Mouse (Mus musculus): ENCODE results near the gene Tysnd1. TPM values are rescaled to one million over a fixed set of nuclear protein-coding genes. Genes with fewer than 3 reads are reported as not detected.

Tysnd1 gene
- polyA plus RNA-seq, 1 experiment from 2014 or later: 41.5 TPM

- H3K27me3 ChIP-seq (replicated peaks): no peaks in the 10 kb centered on the region
- no peaks in the 10 kb centered on the region for H3K9me3 ChIP-seq (replicated peaks)
- peak; percentile 64 for ATAC-seq
- under 1% methylated on average over 104 of the region's 111 CpGs for WGBS (ENCODE audit: insufficient replicate concordance)
- peak overlapping the region; percentile 83 for H3K4me3 ChIP-seq
- peaks cover 25% of the 10 kb centered on the region for H3K4me1 ChIP-seq
- peak overlapping the region; percentile 70 for H3K27ac ChIP-seq
- peaks cover 60% of the 10 kb centered on the region for H3K36me3 ChIP-seq
- peak overlapping the region; percentile 84 for H3K9ac ChIP-seq
- H3K4me2 ChIP-seq: peak overlapping the region; percentile 99
Observed at GRCm38 (mm10) chr10:61695703-61696559, 617 bp downstream of the Tysnd1 start.

DNA sequence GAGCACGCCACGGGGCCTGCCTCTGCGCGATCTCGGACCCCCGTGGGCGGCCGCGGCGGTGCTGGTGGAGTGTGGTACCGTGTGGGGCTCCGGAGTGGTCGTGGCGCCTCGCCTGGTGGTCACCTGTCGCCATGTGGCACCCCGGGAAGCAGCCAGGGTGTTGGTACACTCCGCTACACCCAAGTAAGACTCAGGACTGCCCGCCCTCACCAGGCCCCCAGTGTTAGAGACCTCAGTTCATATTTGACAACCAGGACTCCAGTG is 1.2 kb downstream of the Tysnd1 start:
- H3K4me3 ChIP-seq: peak overlapping the region; percentile 83
- H3K27ac ChIP-seq: peak overlapping the region; percentile 70; the same call in 1 of the 2 replicates
- H3K9me3 ChIP-seq (replicated peaks): no peaks in the 10 kb centered on the region
- peaks cover 60% of the 10 kb centered on the region for H3K36me3 ChIP-seq
- 5% methylated on average over 19 of the region's 19 CpGs for WGBS (ENCODE audit: insufficient replicate concordance)
- no peaks in the 10 kb centered on the region for H3K27me3 ChIP-seq (replicated peaks)
- peak overlapping the region; percentile 99 for H3K4me2 ChIP-seq
- peak overlapping the region; percentile 84 for H3K9ac ChIP-seq
- peaks cover 25% of the 10 kb centered on the region for H3K4me1 ChIP-seq
- no peak for ATAC-seq

- no peak overlapping the region for H3K27ac ChIP-seq
- no peaks in the 10 kb centered on the region for H3K9me3 ChIP-seq (replicated peaks)
- H3K4me3 ChIP-seq: peak overlapping the region; percentile 83
- no peak for ATAC-seq
- H3K36me3 ChIP-seq: peaks cover 60% of the 10 kb centered on the region
- no peaks in the 10 kb centered on the region for H3K27me3 ChIP-seq (replicated peaks)
- WGBS (ENCODE audit: insufficient replicate concordance): 75% methylated on average over 2 of the region's 2 CpGs
- peaks cover 25% of the 10 kb centered on the region for H3K4me1 ChIP-seq
- peak overlapping the region; percentile 99 for H3K4me2 ChIP-seq
- peak overlapping the region; percentile 84 for H3K9ac ChIP-seq
Observed at GRCm38 (mm10) chr10:61697028-61697427, 1.7 kb downstream of the Tysnd1 start.

GRCm38 (mm10) chr10:61704663-61705062 is 9.3 kb downstream of the Tysnd1 start:
- H3K27ac ChIP-seq: no peak overlapping the region
- peaks cover 37% of the 10 kb centered on the region for H3K36me3 ChIP-seq
- WGBS (ENCODE audit: insufficient replicate concordance): 69% methylated on average over 4 of the region's 4 CpGs
- no peak overlapping the region for H3K4me3 ChIP-seq
- no peak for ATAC-seq
- no peaks in the 10 kb centered on the region for H3K9me3 ChIP-seq (replicated peaks)
- no peak overlapping the region for H3K9ac ChIP-seq
- H3K27me3 ChIP-seq (replicated peaks): no peaks in the 10 kb centered on the region
- H3K4me2 ChIP-seq: no peak overlapping the region
- peaks cover 14% of the 10 kb centered on the region; the same call in 1 of the 2 replicates for H3K4me1 ChIP-seq

GRCm38 (mm10) chr10:61706412-61707375 is 11.4 kb downstream of the Tysnd1 start:
- no peak overlapping the region for H3K27ac ChIP-seq
- no peak overlapping the region for H3K4me3 ChIP-seq
- H3K9me3 ChIP-seq (replicated peaks): no peaks in the 10 kb centered on the region
- H3K36me3 ChIP-seq: peaks cover 20% of the 10 kb centered on the region
- WGBS (ENCODE audit: insufficient replicate concordance): 68% methylated on average over 6 of the region's 6 CpGs
- peaks cover 14% of the 10 kb centered on the region; the same call in 1 of the 2 replicates for H3K4me1 ChIP-seq
- H3K27me3 ChIP-seq (replicated peaks): no peaks in the 10 kb centered on the region
- no peak overlapping the region for H3K4me2 ChIP-seq
- H3K9ac ChIP-seq: no peak overlapping the region
- no peak for ATAC-seq

DNA sequence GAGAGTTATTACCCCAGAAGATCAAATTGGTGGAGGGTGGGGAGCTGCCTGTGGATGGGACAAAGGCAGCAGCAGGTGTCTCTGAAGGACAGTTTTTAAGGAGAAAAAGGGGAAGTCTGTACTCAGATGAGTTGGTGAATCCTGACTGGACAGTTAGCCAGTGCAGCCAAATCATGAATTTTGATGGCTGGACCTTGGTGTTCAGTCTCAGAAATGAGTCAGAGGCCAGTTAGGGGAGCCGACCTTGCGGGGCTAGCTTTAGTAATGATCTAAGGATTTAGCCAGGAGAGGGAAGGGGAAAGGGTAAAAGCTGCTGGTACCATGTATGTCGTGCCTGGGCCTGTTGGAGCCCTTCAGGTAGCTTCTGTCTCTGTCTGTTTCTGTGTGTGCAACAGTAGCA is 18.3 kb downstream of the Tysnd1 start:
- WGBS (ENCODE audit: insufficient replicate concordance): 66% methylated on average over 3 of the region's 3 CpGs
- Histone ChIP-seq H3K36me3 (no peaks in the 10 kb centered on the region), H3K9me3 (replicated peaks) (no peaks in the 10 kb centered on the region), H3K27ac (no peak overlapping the region), H3K4me1 (peaks cover 21% of the 10 kb centered on the region), H3K4me3 (no peak overlapping the region), H3K4me2 (no peak overlapping the region), H3K27me3 (replicated peaks) (0 out of 2 replicates have a peak, but pooled peaks cover 4% of the 10 kb centered on the region), H3K9ac (no peak overlapping the region)
- ATAC-seq: no peak

DNA sequence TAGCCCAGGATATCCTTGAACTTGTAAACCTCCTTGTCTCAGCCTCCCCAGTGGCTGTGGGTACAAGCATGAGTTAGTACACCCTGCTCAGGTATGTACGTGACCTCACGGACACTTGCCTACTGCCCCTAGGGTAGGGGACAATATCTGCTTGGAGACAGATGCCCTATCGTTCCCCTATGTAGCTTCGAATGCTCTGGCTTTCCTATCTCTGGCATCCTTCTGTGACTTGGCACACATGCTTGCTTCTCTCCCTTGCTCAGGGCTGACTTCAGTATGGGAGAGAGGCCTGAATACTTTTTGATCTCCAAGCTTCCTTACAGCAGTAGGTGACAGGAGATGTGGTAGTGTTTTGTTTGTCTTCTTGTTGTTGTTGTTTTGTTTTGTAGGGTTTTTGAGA is 18.8 kb downstream of the Tysnd1 start:
- 0 out of 2 replicates have a peak, but pooled peaks have one; percentile 13 for ATAC-seq
- no peak overlapping the region for H3K4me2 ChIP-seq
- H3K4me3 ChIP-seq: no peak overlapping the region
- no peak overlapping the region for H3K9ac ChIP-seq
- WGBS (ENCODE audit: insufficient replicate concordance): 58% methylated on average over 4 of the region's 4 CpGs
- no peak overlapping the region for H3K27ac ChIP-seq
- H3K4me1 ChIP-seq: peaks cover 21% of the 10 kb centered on the region
- H3K36me3 ChIP-seq: no peaks in the 10 kb centered on the region
- 0 out of 2 replicates have a peak, but pooled peaks cover 4% of the 10 kb centered on the region for H3K27me3 ChIP-seq (replicated peaks)
- H3K9me3 ChIP-seq (replicated peaks): no peaks in the 10 kb centered on the region

DNA sequence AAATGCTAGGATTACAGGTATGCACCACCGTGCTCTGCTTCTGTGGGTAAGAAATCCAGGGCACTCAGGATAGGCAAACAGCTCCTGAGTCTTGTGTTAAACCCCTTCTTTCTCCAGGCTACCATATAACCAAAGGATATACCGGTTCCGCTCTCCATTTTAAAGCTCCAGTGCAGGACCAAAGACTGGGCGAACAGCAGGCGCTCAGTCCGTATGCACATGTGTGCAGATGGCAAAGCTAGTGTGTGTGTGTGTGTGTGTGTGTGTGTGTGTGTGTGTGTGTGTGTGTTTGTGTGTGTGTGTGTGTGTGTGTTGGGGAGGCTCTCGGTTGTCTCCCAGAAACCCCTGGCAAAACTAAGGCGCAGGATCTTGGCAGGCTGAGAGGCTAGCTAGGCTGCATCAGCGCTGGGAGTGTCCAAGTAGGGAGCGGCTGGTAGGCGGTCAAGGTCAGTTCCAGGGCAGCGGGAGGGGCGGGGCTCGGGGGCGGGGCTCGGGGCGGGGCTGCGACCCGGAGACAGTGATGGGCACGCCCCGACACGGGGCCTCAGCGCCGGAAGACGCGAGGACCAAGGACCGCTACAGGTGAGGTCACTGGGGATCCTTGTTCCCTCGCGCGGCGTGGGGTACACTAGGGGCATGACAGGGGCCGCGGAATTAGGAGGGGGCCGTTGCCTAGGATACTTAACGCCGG is 19.6 kb downstream of the Tysnd1 start, which contains the start of gene Aifm2:
Gene Aifm2, plus strand, starts transcription at position 493 of the 691 bp plus-strand sequence.
- peak within 1 kb of the TSS; percentile 57 for H3K9ac ChIP-seq
- ATAC-seq: peak; percentile 92
- peaks cover 21% of the 10 kb centered on the region for H3K4me1 ChIP-seq
- peak within 1 kb of the TSS; percentile 89 for H3K4me2 ChIP-seq
- H3K4me3 ChIP-seq: peak within 1 kb of the TSS; percentile 62
- 15% methylated on average over 31 of the region's 36 CpGs for WGBS (ENCODE audit: insufficient replicate concordance)
- 0 out of 2 replicates have a peak, but pooled peaks cover 4% of the 10 kb centered on the region for H3K27me3 ChIP-seq (replicated peaks)
- no peaks in the 10 kb centered on the region for H3K9me3 ChIP-seq (replicated peaks)
- H3K36me3 ChIP-seq: no peaks in the 10 kb centered on the region
- no peak within 1 kb of the TSS for H3K27ac ChIP-seq

DNA sequence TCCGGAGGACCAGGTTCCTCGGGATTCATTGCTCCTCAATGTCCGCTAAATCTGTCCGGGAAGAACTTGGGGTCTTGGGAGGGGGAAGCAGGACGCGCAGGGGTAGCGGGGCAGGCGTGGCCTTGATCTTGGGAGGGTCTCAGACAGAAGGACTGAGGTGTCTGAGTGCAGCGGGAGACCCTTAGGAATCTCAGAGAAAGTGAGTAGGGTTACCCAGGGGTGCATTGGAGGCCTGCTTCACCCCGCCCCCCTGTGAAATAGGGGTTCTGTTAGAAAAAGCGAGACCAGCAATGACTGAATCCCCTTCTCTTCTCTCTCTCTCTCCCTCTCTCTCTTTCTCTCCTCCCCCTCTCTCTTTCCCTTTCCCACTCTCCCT is 20.1 kb downstream of the Tysnd1 start:
- H3K9me3 ChIP-seq (replicated peaks): no peaks in the 10 kb centered on the region
- H3K36me3 ChIP-seq: no peaks in the 10 kb centered on the region
- ATAC-seq: peak; percentile 33; the same call in 1 of the 2 replicates
- peak overlapping the region; percentile 57 for H3K9ac ChIP-seq
- H3K4me3 ChIP-seq: peak overlapping the region; percentile 62
- H3K27ac ChIP-seq: no peak overlapping the region
- 0 out of 2 replicates have a peak, but pooled peaks cover 4% of the 10 kb centered on the region for H3K27me3 ChIP-seq (replicated peaks)
- H3K4me2 ChIP-seq: peak overlapping the region; percentile 89
- H3K4me1 ChIP-seq: peaks cover 21% of the 10 kb centered on the region
- 4% methylated on average over 11 of the region's 11 CpGs for WGBS (ENCODE audit: insufficient replicate concordance)

DNA sequence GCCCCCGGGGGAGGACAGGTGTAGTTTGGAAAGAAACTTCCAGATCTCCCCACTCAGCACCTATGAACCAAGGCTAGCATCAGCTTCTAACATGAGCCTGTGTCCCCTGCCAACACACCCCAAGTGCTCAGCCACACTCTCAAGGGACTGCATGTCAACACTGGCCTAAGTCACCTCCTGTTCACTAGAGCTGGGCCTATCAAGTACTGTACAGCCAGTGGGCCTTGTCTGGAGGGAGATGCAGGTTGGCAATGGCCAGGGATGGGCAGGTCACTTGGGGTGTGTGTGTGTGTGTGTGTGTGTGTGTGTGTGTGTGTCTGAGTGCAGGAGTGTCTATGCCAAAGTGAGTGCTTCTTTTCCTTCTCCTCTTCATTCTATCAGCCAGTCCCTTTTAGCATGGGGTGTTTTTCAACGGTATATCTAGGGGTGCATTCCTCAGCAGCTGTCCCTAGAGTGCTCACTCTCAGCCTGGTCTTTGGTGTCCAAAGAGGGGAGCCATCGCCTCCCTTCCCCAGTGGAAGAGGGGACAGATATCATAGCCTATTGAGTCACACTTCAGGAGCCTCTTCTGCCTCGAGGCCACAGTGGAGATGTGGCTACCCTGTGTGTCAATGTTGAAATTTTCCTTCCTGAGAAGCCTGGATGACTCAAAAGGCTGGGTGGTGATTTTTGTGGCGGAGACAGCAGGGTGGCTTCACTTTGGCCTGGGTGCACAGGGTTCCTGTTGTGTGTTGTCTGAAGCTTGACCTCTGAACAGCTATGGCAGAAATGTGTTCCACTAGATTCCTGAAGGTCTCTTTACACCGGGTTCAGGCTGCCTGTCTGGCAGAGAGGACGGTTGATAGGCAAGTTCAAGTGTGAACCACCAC is 20.9 kb downstream of the Tysnd1 start:
- Histone ChIP-seq H3K9ac (no peak overlapping the region), H3K4me1 (peaks cover 21% of the 10 kb centered on the region), H3K27me3 (replicated peaks) (0 out of 2 replicates have a peak, but pooled peaks cover 4% of the 10 kb centered on the region), H3K27ac (no peak overlapping the region), H3K36me3 (no peaks in the 10 kb centered on the region), H3K4me2 (peak overlapping the region; percentile 89), H3K9me3 (replicated peaks) (no peaks in the 10 kb centered on the region), H3K4me3 (no peak overlapping the region)
- 60% methylated on average over 7 of the region's 7 CpGs for WGBS (ENCODE audit: insufficient replicate concordance)
- no peak for ATAC-seq
